Mouse (Mus musculus): ENCODE measurements around the gene Mical2.

Mical2 gene

GRCm38 (mm10) chr7:112318306-112318705 lies 92.7 kb downstream of the Mical2 start:
- DNase-seq (ENCODE audit: low spot score) = no peak

GRCm38 (mm10) chr7:112319419-112319818 lies 93.8 kb downstream of the Mical2 start:
- peak; percentile 76 for DNase-seq (ENCODE audit: low spot score)

- no peak for DNase-seq (ENCODE audit: low spot score)
These were observed 94.5 kb downstream of the Mical2 start for GRCm38 (mm10) chr7:112320052-112320730.

- DNase-seq (ENCODE audit: low spot score) = no peak
These were observed 96.4 kb downstream of the Mical2 start for GRCm38 (mm10) chr7:112321798-112322794.

GRCm38 (mm10) chr7:112324577-112324976 lies 98.9 kb downstream of the Mical2 start:
- no peak for DNase-seq (ENCODE audit: low spot score)

GRCm38 (mm10) chr7:112326852-112327251 lies 101.2 kb downstream of the Mical2 start:
- no peak for DNase-seq (ENCODE audit: low spot score)

- DNase-seq (ENCODE audit: low spot score) = peak; percentile 74
These were observed 103.3 kb downstream of the Mical2 start for GRCm38 (mm10) chr7:112328969-112329368.

- DNase-seq (ENCODE audit: low spot score) = no peak
These were observed 103.8 kb downstream of the Mical2 start for GRCm38 (mm10) chr7:112329496-112329895.

GRCm38 (mm10) chr7:112330935-112331334 lies 105.3 kb downstream of the Mical2 start:
- no peak for DNase-seq (ENCODE audit: low spot score)

GRCm38 (mm10) chr7:112331804-112332203 lies 106.1 kb downstream of the Mical2 start:
- no peak for DNase-seq (ENCODE audit: low spot score)

- DNase-seq (ENCODE audit: low spot score) = no peak
These were observed 106.8 kb downstream of the Mical2 start for GRCm38 (mm10) chr7:112332426-112332825.

GRCm38 (mm10) chr7:112333404-112333803 lies 107.7 kb downstream of the Mical2 start:
- no peak for DNase-seq (ENCODE audit: low spot score)

- DNase-seq (ENCODE audit: low spot score) = no peak
These were observed 110.6 kb downstream of the Mical2 start for GRCm38 (mm10) chr7:112336213-112336631.

GRCm38 (mm10) chr7:112336769-112337168 lies 111.1 kb downstream of the Mical2 start:
- DNase-seq (ENCODE audit: low spot score) = no peak

- no peak for DNase-seq (ENCODE audit: low spot score)
These were observed 112.1 kb downstream of the Mical2 start for GRCm38 (mm10) chr7:112337736-112338135.

GRCm38 (mm10) chr7:112341052-112341451 lies 115.4 kb downstream of the Mical2 start:
- no peak for DNase-seq (ENCODE audit: low spot score)

- DNase-seq (ENCODE audit: low spot score) = no peak
These were observed 120.0 kb downstream of the Mical2 start for GRCm38 (mm10) chr7:112345687-112346086.

- DNase-seq (ENCODE audit: low spot score) = peak; percentile 31
These were observed 125.9 kb downstream of the Mical2 start for GRCm38 (mm10) chr7:112351541-112351940.

GRCm38 (mm10) chr7:112352005-112352404 lies 126.3 kb downstream of the Mical2 start:
- no peak for DNase-seq (ENCODE audit: low spot score)

GRCm38 (mm10) chr7:112353011-112353410 lies 127.4 kb downstream of the Mical2 start:
- peak; percentile 56 for DNase-seq (ENCODE audit: low spot score)

- DNase-seq (ENCODE audit: low spot score) = no peak
These were observed 128.3 kb downstream of the Mical2 start for GRCm38 (mm10) chr7:112353939-112354338.

- no peak for DNase-seq (ENCODE audit: low spot score)
These were observed 128.9 kb downstream of the Mical2 start for GRCm38 (mm10) chr7:112354503-112354951.

- no peak for DNase-seq (ENCODE audit: low spot score)
These were observed 133.9 kb downstream of the Mical2 start for GRCm38 (mm10) chr7:112359594-112359993.

Measured in adipocyte (in vitro differentiated cells).